Mouse (Mus musculus) cortical plate, adult 2 months (tissue): ENCODE measurements around the gene Cdkn3.

ENCODE experiments used
- CTCF ChIP-seq: fragments of 200-500 bp; IDR thresholded peaks from 2 replicates; pipeline ENCODE4 v1.5.1; 2011; ENCODE audit warnings: mild to moderate bottlenecking, control low read depth, low read length; ENCODE audit not compliant: insufficient read depth; ENCODE audit errors: extremely low read depth
- POLR2A ChIP-seq: fragments of 200-500 bp; IDR thresholded peaks from 2 replicates; pipeline ENCODE4 v1.6.1; 2011; ENCODE audit warnings: mild to moderate bottlenecking, low read length, control low read depth; ENCODE audit not compliant: insufficient read depth; ENCODE audit errors: extremely low read depth

GRCm38 (mm10) chr14:46761186-46761585 is 845 bp downstream of the Cdkn3 start:
- TF ChIP-seq CTCF (no peak), POLR2A (no peak)
